Mouse (Mus musculus) adrenal gland, postnatal 25 days (tissue): Measurements from ENCODE around the gene Ip6k2. TPM values are rescaled to one million over a fixed set of nuclear protein-coding genes. Genes with fewer than 3 reads are reported as not detected.
A peak's percentile ranks its signal among the peaks of the same experiment; 100 is the strongest.

ENCODE experiments used
- DNase-seq: peaks from one replicate; pipeline ENCODE4 v3.0.0; 2021; ENCODE audit warnings: mixed read lengths
- long read RNA-seq: library from polyadenylated mRNA; stranded (forward); transcript quantifications from one replicate; pipeline ENCODE4 v2.0.0, GENCODE M21; 2021
- total RNA-seq: library from RNA; stranded (reverse); gene quantifications from 2 replicates; pipeline ENCODE4 v1.2.3, GENCODE M21; 2021

Ip6k2 gene
- total RNA-seq, result 79.3 and 92.7 TPM in 2 replicates
- long read RNA-seq, transcript Ip6k2-203 (4 exons, 607 nt), result major isoform, 5 of 52 reads
- long read RNA-seq, partial matches to known transcripts, result 15 of 52 reads
- long read RNA-seq, other reads (novel, unspliced or antisense), result 25 of 52 reads

- DNase-seq, result peak; percentile 98
Measured at GRCm38 (mm10) chr9:108783548-108784463, at the start of gene Ip6k2. Gene Ip6k2, plus strand, starts transcription at chr9:108783796.

- DNase-seq, result no peak
Measured at GRCm38 (mm10) chr9:108734626-108735025, 49.0 kb upstream of the Ip6k2 start.

- DNase-seq, result no peak
Measured at GRCm38 (mm10) chr9:108739239-108739638, 44.4 kb upstream of the Ip6k2 start.

- DNase-seq, result no peak
Measured at GRCm38 (mm10) chr9:108740062-108740461, 43.5 kb upstream of the Ip6k2 start.

- no peak for DNase-seq
Measured at GRCm38 (mm10) chr9:108742048-108742447, 41.5 kb upstream of the Ip6k2 start.

GRCm38 (mm10) chr9:108746876-108747499, 36.6 kb upstream of the Ip6k2 start:
- no peak for DNase-seq

GRCm38 (mm10) chr9:108747694-108748093, 35.9 kb upstream of the Ip6k2 start:
- no peak for DNase-seq

GRCm38 (mm10) chr9:108748600-108749183, 34.9 kb upstream of the Ip6k2 start:
- DNase-seq, result no peak

GRCm38 (mm10) chr9:108750616-108751015, 33.0 kb upstream of the Ip6k2 start:
- DNase-seq, result no peak

- no peak for DNase-seq
Measured at GRCm38 (mm10) chr9:108752142-108752920, 31.3 kb upstream of the Ip6k2 start.

- DNase-seq, result peak; percentile 63
Measured at GRCm38 (mm10) chr9:108753326-108753725, 30.3 kb upstream of the Ip6k2 start.

GRCm38 (mm10) chr9:108753976-108754375, 29.6 kb upstream of the Ip6k2 start:
- no peak for DNase-seq

GRCm38 (mm10) chr9:108754423-108754822, 29.2 kb upstream of the Ip6k2 start:
- DNase-seq, result no peak

GRCm38 (mm10) chr9:108757406-108757805, 26.2 kb upstream of the Ip6k2 start:
- no peak for DNase-seq

- no peak for DNase-seq
Measured at GRCm38 (mm10) chr9:108759121-108759520, 24.5 kb upstream of the Ip6k2 start.

- peak; percentile 41 for DNase-seq
Measured at GRCm38 (mm10) chr9:108759805-108760204, 23.8 kb upstream of the Ip6k2 start.

GRCm38 (mm10) chr9:108761561-108761960, 22.0 kb upstream of the Ip6k2 start:
- no peak for DNase-seq

- no peak for DNase-seq
Measured at GRCm38 (mm10) chr9:108764971-108765370, 18.6 kb upstream of the Ip6k2 start.

- no peak for DNase-seq
Measured at GRCm38 (mm10) chr9:108776614-108777013, 7.0 kb upstream of the Ip6k2 start.

- DNase-seq, result no peak
Measured at GRCm38 (mm10) chr9:108777276-108777675, 6.3 kb upstream of the Ip6k2 start.

GRCm38 (mm10) chr9:108780959-108781358, 2.6 kb upstream of the Ip6k2 start:
- DNase-seq, result no peak

GRCm38 (mm10) chr9:108781891-108782290, 1.7 kb upstream of the Ip6k2 start:
- no peak for DNase-seq
